Mouse (Mus musculus) forebrain, embryonic 10.5 days (tissue): ENCODE measurements at regions not wholly inside any gene's neighbourhood (a gene's known extent, or its start where the extent isn't known, plus 50 kb on each side); places are given as distances from the start of the nearest gene placed in this dataset.

ENCODE experiments used
- DNase-seq: peaks from one replicate; pipeline ENCODE4 v3.0.0-alpha.2; 2017; ENCODE audit warnings: low spot score; ENCODE audit errors: extremely low spot score
- H3K27ac ChIP-seq: fragments of 300-500 bp; sonication (generic); 2 replicates; pipeline ENCODE4 v1.5.1; 2016; ENCODE audit warnings: mild to moderate bottlenecking
- H3K27me3 ChIP-seq: fragments of 300-500 bp; sonication (generic); 2 replicates; pipeline ENCODE4 v1.6.1; 2016; ENCODE audit warnings: mild to moderate bottlenecking; ENCODE audit not compliant: poor library complexity, severe bottlenecking
- H3K36me3 ChIP-seq: fragments of 300-500 bp; sonication (generic); replicated peaks from 2 replicates; pipeline ENCODE4 v1.6.1; 2016; ENCODE audit warnings: mild to moderate bottlenecking, moderate library complexity
- H3K4me1 ChIP-seq: fragments of 300-500 bp; sonication (generic); 2 replicates; pipeline ENCODE4 v1.6.1; 2016
- H3K4me3 ChIP-seq: fragments of 300-500 bp; sonication (generic); 2 replicates; pipeline ENCODE4 v1.5.1; 2016; ENCODE audit warnings: mild to moderate bottlenecking, moderate library complexity
- H3K9me3 ChIP-seq: fragments of 300-500 bp; sonication (generic); 2 replicates; pipeline ENCODE4 v1.6.1; 2016; ENCODE audit warnings: mild to moderate bottlenecking, moderate library complexity
- WGBS: fragments of 180-500 bp; shearing (Covaris S2); methylation state at CpG from one replicate; pipeline ENCODE4 v1.1.7; 2016; 5-methylcytosine and 5-hydroxymethylcytosine counted together

GRCm38 (mm10) chr17:15177390-15177789 is 136.1 kb upstream of the Gm3448 start:
- H3K36me3 ChIP-seq = no peaks in the 10 kb centered on the region
- H3K27ac ChIP-seq = no peak overlapping the region
- H3K27me3 ChIP-seq = no peaks in the 10 kb centered on the region
- no peak overlapping the region for H3K4me3 ChIP-seq
- peaks cover 42% of the 10 kb centered on the region for H3K4me1 ChIP-seq
- DNase-seq = no peak
- 90% methylated on average over 3 of the region's 3 CpGs for WGBS
- no peaks in the 10 kb centered on the region for H3K9me3 ChIP-seq

GRCm38 (mm10) chr17:15174354-15174953 is 133.1 kb upstream of the Gm3448 start:
- Histone ChIP-seq H3K27me3 (no peaks in the 10 kb centered on the region), H3K27ac (no peak overlapping the region), H3K4me3 (no peak overlapping the region), H3K9me3 (no peaks in the 10 kb centered on the region), H3K4me1 (peaks cover 15% of the 10 kb centered on the region), H3K36me3 (no peaks in the 10 kb centered on the region)
- 81% methylated on average over 9 of the region's 9 CpGs for WGBS
- DNase-seq = no peak

GRCm38 (mm10) chr17:15167927-15168326 is 126.6 kb upstream of the Gm3448 start:
- Histone ChIP-seq H3K9me3 (no peaks in the 10 kb centered on the region), H3K36me3 (no peaks in the 10 kb centered on the region), H3K27me3 (no peaks in the 10 kb centered on the region), H3K4me3 (no peak overlapping the region), H3K27ac (no peak overlapping the region), H3K4me1 (no peaks in the 10 kb centered on the region)
- no peak for DNase-seq
- 96% methylated on average over 3 of the region's 3 CpGs for WGBS

GRCm38 (mm10) chr17:15157693-15158333 is 116.5 kb upstream of the Gm3448 start:
- no peak for DNase-seq
- H3K4me1 ChIP-seq = peaks cover 9% of the 10 kb centered on the region; the same call in 1 of the 2 replicates
- WGBS = 79% methylated on average over 5 of the region's 5 CpGs
- no peaks in the 10 kb centered on the region for H3K36me3 ChIP-seq
- no peaks in the 10 kb centered on the region for H3K9me3 ChIP-seq
- H3K27ac ChIP-seq = 0 out of 2 replicates have a peak overlapping the region, but pooled peaks have one; percentile 25
- no peak overlapping the region for H3K4me3 ChIP-seq
- H3K27me3 ChIP-seq = no peaks in the 10 kb centered on the region

- Histone ChIP-seq H3K27me3 (no peaks in the 10 kb centered on the region), H3K4me3 (no peak overlapping the region), H3K36me3 (no peaks in the 10 kb centered on the region), H3K27ac (no peak overlapping the region), H3K9me3 (no peaks in the 10 kb centered on the region), H3K4me1 (peaks cover 11% of the 10 kb centered on the region; the same call in 1 of the 2 replicates)
- DNase-seq = no peak
- WGBS = 86% methylated on average over 7 of the region's 7 CpGs
Observed at GRCm38 (mm10) chr17:15152996-15153735, 111.8 kb upstream of the Gm3448 start.

- no peak overlapping the region for H3K4me3 ChIP-seq
- H3K27ac ChIP-seq = no peak overlapping the region
- H3K27me3 ChIP-seq = no peaks in the 10 kb centered on the region
- H3K36me3 ChIP-seq = no peaks in the 10 kb centered on the region
- H3K4me1 ChIP-seq = peaks cover 5% of the 10 kb centered on the region; the same call in 1 of the 2 replicates
- no peak for DNase-seq
- WGBS = 73% methylated on average over 7 of the region's 7 CpGs
- no peaks in the 10 kb centered on the region for H3K9me3 ChIP-seq
Observed at GRCm38 (mm10) chr17:15152477-15152876, 111.1 kb upstream of the Gm3448 start.

- Histone ChIP-seq H3K4me1 (peaks cover 5% of the 10 kb centered on the region; the same call in 1 of the 2 replicates), H3K36me3 (no peaks in the 10 kb centered on the region), H3K27ac (no peak overlapping the region), H3K9me3 (no peaks in the 10 kb centered on the region), H3K27me3 (no peaks in the 10 kb centered on the region), H3K4me3 (no peak overlapping the region)
- DNase-seq = no peak
- WGBS = 80% methylated on average over 3 of the region's 3 CpGs
Observed at GRCm38 (mm10) chr17:15151695-15152094, 110.4 kb upstream of the Gm3448 start.

GRCm38 (mm10) chr17:15146607-15147006 is 105.3 kb upstream of the Gm3448 start:
- 81% methylated on average over 7 of the region's 7 CpGs for WGBS

GRCm38 (mm10) chr17:15145191-15145968 is 104.0 kb upstream of the Gm3448 start:
- no peak overlapping the region for H3K4me3 ChIP-seq
- no peaks in the 10 kb centered on the region for H3K36me3 ChIP-seq
- no peaks in the 10 kb centered on the region for H3K27me3 ChIP-seq
- DNase-seq = no peak
- H3K4me1 ChIP-seq = 0 out of 2 replicates have a peak, but pooled peaks cover 5% of the 10 kb centered on the region
- H3K9me3 ChIP-seq = no peaks in the 10 kb centered on the region
- H3K27ac ChIP-seq = no peak overlapping the region
- WGBS = 85% methylated on average over 14 of the region's 14 CpGs

More at GRCm38 (mm10) chr17:15146607-15147006, 105.3 kb upstream of the Gm3448 start:
- Histone ChIP-seq H3K4me1 (0 out of 2 replicates have a peak, but pooled peaks cover 5% of the 10 kb centered on the region), H3K9me3 (no peaks in the 10 kb centered on the region), H3K4me3 (no peak overlapping the region), H3K27ac (no peak overlapping the region), H3K27me3 (no peaks in the 10 kb centered on the region), H3K36me3 (no peaks in the 10 kb centered on the region)
- DNase-seq = no peak

- Histone ChIP-seq H3K27me3 (no peaks in the 10 kb centered on the region), H3K36me3 (no peaks in the 10 kb centered on the region), H3K4me1 (peaks cover 15% of the 10 kb centered on the region), H3K4me3 (no peak overlapping the region), H3K9me3 (no peaks in the 10 kb centered on the region), H3K27ac (no peak overlapping the region)
- no peak for DNase-seq
- 82% methylated on average over 4 of the region's 4 CpGs for WGBS
Observed at GRCm38 (mm10) chr17:15140391-15140790, 99.1 kb upstream of the Gm3448 start.
